Mouse (Mus musculus): ENCODE results near the gene Nat8f7. TPM values are rescaled to one million over a fixed set of nuclear protein-coding genes. Genes with fewer than 3 reads are reported as not detected.
"Not testable (repeated sequence)": the region's sequence is repeated elsewhere in the genome, so short reads cannot be mapped to it uniquely, and the experiment has no call there.

Nat8f7 gene
- total RNA-seq (2021) = 1 to 10 TPM; 2.6 to 3.3 TPM
- long read RNA-seq, experiment 1 = 0 reads
- long read RNA-seq, experiment 2 = 0 reads

- peak in 1 of 2 experiments; percentile 8 for DNase-seq
Measured at GRCm38 (mm10) chr6:85713105-85713504, at the start of gene Nat8f7. TSS of gene Nat8f7 (minus strand) at chr6:85713205.

- not testable (repeated sequence) for DNase-seq
Measured at GRCm38 (mm10) chr6:85762678-85763077, 49.7 kb upstream of the Nat8f7 start.

- DNase-seq = not testable (repeated sequence)
Measured at GRCm38 (mm10) chr6:85755705-85756249, 42.8 kb upstream of the Nat8f7 start.

GRCm38 (mm10) chr6:85709607-85710006 is 3.4 kb downstream of the Nat8f7 start:
- not testable (repeated sequence) for DNase-seq

GRCm38 (mm10) chr6:85709206-85709605 is 3.8 kb downstream of the Nat8f7 start:
- DNase-seq = not testable (repeated sequence)

GRCm38 (mm10) chr6:85701943-85702342 is 11.1 kb downstream of the Nat8f7 start:
- peak; percentile 37 to 62 for DNase-seq

Small RNA genes lying within 50 kb of the gene (microRNA-seq; reads per million reads assigned to microRNA genes)
- not detected for gene Gm27317

Other genes starting within 250 kb of the Nat8f7 start
- gene Fbxo41, start 210.2 kb downstream of the Nat8f7 start, total RNA-seq (2021) = under 1 TPM; 0.40 to 0.53 TPM
- not detected for gene Egr4, start 199.6 kb downstream of the Nat8f7 start, total RNA-seq (2021)
- 10 to 100 TPM; 10.1 to 12.0 TPM for gene Alms1, start 125.7 kb downstream of the Nat8f7 start, total RNA-seq (2021)
- under 1 TPM; 0.50 to 0.53 TPM for gene Nat8f3, start 52.5 kb upstream of the Nat8f7 start, total RNA-seq (2021)
- gene Nat8f6, start 107.7 kb upstream of the Nat8f7 start, total RNA-seq (2021) = 1 to 10 TPM; 1.4 to 2.6 TPM
- 1 to 10 TPM; 6.0 to 9.5 TPM for gene Nat8f5, start 107.8 kb upstream of the Nat8f7 start, total RNA-seq (2021)
- gene Nat8, start 118.9 kb upstream of the Nat8f7 start, total RNA-seq (2021) = 1 to 10 TPM; 3.6 to 4.5 TPM
- 1 to 10 TPM; 1.9 to 2.3 TPM for gene Nat8f2, start 156.0 kb upstream of the Nat8f7 start, total RNA-seq (2021)
- gene Nat8f4, start 191.7 kb upstream of the Nat8f7 start, total RNA-seq (2021) = 10 to 100 TPM in 1 of 2 experiments, 1 to 10 TPM in 1; 8.0 to 13.5 TPM
- 10 to 100 TPM; 40.7 to 56.0 TPM for gene Tprkb, start 198.7 kb upstream of the Nat8f7 start, total RNA-seq (2021)
- gene Nat8f1, start 202.5 kb upstream of the Nat8f7 start, total RNA-seq (2021) = 10 to 100 TPM; 35.9 to 55.9 TPM
- 100 to 1,000 TPM; 116 to 129 TPM for gene Dusp11, start 248.5 kb upstream of the Nat8f7 start, total RNA-seq (2021)